Mouse (Mus musculus): ENCODE measurements at regions not wholly inside any gene's neighbourhood (a gene's known extent, or its start where the extent isn't known, plus 50 kb on each side); places are given as distances from the start of the nearest gene placed in this dataset.

DNA sequence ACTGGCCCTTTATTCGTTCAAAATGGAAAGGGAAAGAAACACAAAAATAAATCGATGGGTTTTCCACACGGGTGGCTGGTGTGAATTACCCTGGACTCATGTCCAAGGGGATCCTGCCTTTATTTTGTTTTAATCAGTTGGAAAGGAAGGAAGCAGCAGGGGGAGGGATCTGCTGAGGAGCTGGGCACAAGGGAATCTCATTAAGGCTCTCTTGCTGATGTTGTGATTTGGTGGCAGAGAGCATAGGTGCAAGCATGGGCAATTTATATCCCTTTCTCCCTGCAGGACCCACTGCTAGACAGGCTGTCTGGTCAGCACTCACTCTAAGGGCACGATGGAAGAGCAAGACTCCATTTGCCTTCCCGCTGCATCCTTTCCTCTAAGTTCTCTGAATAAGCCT, 469.2 kb downstream of the Epha7 start:
- no peaks in the 10 kb centered on the region for H3K9me3 ChIP-seq (replicated peaks)
- DNase-seq (no peak), ATAC-seq (ENCODE audit: low read depth) (no peak)
- H3K36me3 ChIP-seq, result no peaks in the 10 kb centered on the region
- no peak overlapping the region for H3K4me2 ChIP-seq
- H3K27ac ChIP-seq, result no peak overlapping the region
- 48% methylated on average over 5 of the region's 5 CpGs for WGBS (ENCODE audit: insufficient replicate concordance)
- no peaks in the 10 kb centered on the region for H3K27me3 ChIP-seq
- no peaks in the 10 kb centered on the region for H3K4me1 ChIP-seq (replicated peaks)
- no peak overlapping the region for H3K4me3 ChIP-seq (replicated peaks)
- no peak overlapping the region for H3K9ac ChIP-seq

DNA sequence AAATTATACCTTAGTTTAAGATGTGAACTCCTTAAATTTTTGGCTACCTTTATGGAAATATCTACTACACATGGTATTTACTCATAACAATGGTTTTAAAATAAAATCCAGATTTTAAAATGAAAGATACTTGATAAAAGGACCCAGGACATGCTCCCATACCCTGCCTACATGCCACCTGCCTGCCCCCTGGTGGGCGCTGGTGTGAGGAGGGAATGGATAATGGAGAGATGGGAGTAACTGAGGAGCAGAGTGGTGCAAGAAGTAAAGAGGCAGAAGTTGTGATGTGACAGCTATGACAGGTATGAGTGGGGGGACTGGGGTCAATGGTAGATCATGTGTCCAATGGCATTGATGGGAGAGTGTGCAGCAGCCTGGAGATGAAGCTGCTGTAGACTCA, 488.4 kb downstream of the Epha7 start:
- DNase-seq (no peak), ATAC-seq (ENCODE audit: low read depth) (no peak)
- Histone ChIP-seq H3K4me2 (no peak overlapping the region), H3K9ac (no peak overlapping the region), H3K4me1 (replicated peaks) (no peaks in the 10 kb centered on the region), H3K4me3 (replicated peaks) (no peak overlapping the region), H3K27ac (no peak overlapping the region), H3K9me3 (replicated peaks) (no peaks in the 10 kb centered on the region), H3K36me3 (no peaks in the 10 kb centered on the region), H3K27me3 (no peaks in the 10 kb centered on the region)
- WGBS (ENCODE audit: insufficient replicate concordance), result 18% methylated on average over 1 of the region's 1 CpGs

DNA sequence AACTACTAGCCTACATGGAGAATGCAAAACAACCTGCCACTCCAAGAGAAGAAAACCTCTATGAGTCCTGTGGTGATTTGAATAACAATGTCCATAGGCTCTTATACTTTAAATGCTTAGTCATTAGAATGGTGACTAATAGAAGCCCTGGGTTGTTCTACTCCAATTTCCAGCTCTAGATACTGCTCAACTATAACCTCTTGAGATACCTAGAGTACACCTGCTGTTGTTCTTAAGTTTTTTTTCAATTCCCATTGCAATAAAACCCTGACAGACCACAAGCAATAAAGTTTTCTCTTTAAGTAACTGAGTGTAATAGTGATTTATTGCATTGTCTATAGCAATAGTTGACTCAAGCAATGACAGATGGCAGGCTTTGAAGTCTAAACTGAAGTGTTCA, 491.0 kb downstream of the Epha7 start:
- DNase-seq, result no peak
- no peak overlapping the region for H3K9ac ChIP-seq
- H3K27ac ChIP-seq, result no peak overlapping the region
- H3K4me2 ChIP-seq, result no peak overlapping the region
- H3K36me3 ChIP-seq, result no peaks in the 10 kb centered on the region
- no peaks in the 10 kb centered on the region for H3K27me3 ChIP-seq
- H3K4me3 ChIP-seq (replicated peaks), result no peak overlapping the region
- no peaks in the 10 kb centered on the region for H3K9me3 ChIP-seq (replicated peaks)
- H3K4me1 ChIP-seq (replicated peaks), result no peaks in the 10 kb centered on the region
- no peak for ATAC-seq (ENCODE audit: low read depth)

DNA sequence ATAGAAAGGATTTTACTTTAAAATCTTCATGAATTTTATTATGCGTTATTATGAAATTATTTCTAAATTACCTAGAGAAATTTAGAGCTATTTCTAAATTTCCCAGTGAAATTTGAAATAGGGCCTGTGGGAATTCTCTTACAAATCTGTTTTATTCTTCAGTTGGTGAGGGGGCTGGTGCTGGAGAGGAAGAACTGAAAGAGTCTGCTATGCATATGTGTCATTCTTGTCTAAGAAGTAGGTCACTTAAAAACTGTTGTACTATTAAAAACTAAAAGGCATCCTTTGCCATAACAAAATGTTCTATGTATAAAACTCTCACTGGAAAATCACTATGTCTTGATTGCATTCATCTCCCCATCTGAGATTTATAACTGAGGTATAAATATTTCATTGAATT, 494.3 kb downstream of the Epha7 start:
- H3K27ac ChIP-seq, result no peak overlapping the region
- 77% methylated on average over 1 of the region's 1 CpGs for WGBS (ENCODE audit: insufficient replicate concordance)

DNA sequence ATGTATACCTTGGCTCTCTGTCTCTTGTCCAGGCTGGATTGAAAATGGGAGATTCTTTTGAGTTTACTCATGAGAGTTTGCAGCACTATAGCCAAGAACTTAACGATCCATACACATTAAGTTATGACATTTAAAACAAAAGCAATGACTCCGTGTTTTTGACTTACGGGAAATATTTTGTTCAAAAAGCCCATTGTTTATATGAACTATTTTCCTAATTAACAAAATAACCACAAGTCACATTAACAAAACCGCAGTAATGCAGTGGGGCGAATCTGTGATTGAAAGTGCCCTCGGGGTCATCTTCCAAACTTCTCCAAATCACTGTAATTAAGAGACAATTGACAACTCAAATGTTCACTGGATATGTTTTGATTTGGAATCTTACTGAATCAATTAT, 511.0 kb downstream of the Epha7 start:
- H3K27me3 ChIP-seq, result no peaks in the 10 kb centered on the region
- no peak overlapping the region for H3K4me3 ChIP-seq (replicated peaks)
- DNase-seq (no peak), ATAC-seq (ENCODE audit: low read depth) (no peak)
- no peaks in the 10 kb centered on the region for H3K36me3 ChIP-seq
- no peak overlapping the region for H3K27ac ChIP-seq
- H3K9ac ChIP-seq, result no peak overlapping the region
- H3K4me1 ChIP-seq (replicated peaks), result no peaks in the 10 kb centered on the region
- no peaks in the 10 kb centered on the region for H3K9me3 ChIP-seq (replicated peaks)
- H3K4me2 ChIP-seq, result no peak overlapping the region
- WGBS (ENCODE audit: insufficient replicate concordance), result 76% methylated on average over 6 of the region's 6 CpGs

More for the DNA sequence above, 494.3 kb downstream of the Epha7 start:
- no peak for ATAC-seq (ENCODE audit: low read depth)
- DNase-seq, result no peak
- H3K9me3 ChIP-seq (replicated peaks), result no peaks in the 10 kb centered on the region
- H3K36me3 ChIP-seq, result no peaks in the 10 kb centered on the region
- no peaks in the 10 kb centered on the region for H3K27me3 ChIP-seq
- no peaks in the 10 kb centered on the region for H3K4me1 ChIP-seq (replicated peaks)
- no peak overlapping the region for H3K9ac ChIP-seq
- H3K4me2 ChIP-seq, result no peak overlapping the region
- no peak overlapping the region for H3K4me3 ChIP-seq (replicated peaks)

DNA sequence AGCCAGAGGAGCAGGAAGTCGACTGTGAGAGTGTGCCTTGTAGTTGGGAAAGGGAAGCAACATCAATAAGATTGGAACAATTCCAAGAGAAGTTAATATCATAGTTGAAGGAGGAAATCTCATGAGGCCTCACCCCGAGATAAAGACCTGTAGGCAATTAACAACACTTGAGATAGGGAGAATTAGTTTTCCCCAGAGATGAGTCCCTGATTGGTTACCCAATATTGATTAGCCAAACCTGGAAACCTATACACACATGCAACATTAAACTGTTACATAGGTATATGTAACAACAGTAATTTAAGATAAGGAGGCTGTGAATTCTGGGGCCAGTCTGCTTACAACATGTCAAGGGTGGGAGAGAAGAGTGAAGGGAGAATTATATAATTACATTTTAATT, 516.2 kb downstream of the Epha7 start:
- H3K36me3 ChIP-seq, result no peaks in the 10 kb centered on the region
- H3K27me3 ChIP-seq, result no peaks in the 10 kb centered on the region
- H3K4me1 ChIP-seq (replicated peaks), result no peaks in the 10 kb centered on the region
- WGBS (ENCODE audit: insufficient replicate concordance), result 36% methylated on average over 2 of the region's 2 CpGs
- no peak overlapping the region for H3K9ac ChIP-seq
- no peak overlapping the region for H3K27ac ChIP-seq
- no peaks in the 10 kb centered on the region for H3K9me3 ChIP-seq (replicated peaks)
- no peak for ATAC-seq (ENCODE audit: low read depth)
- H3K4me2 ChIP-seq, result no peak overlapping the region
- DNase-seq, result no peak
- no peak overlapping the region for H3K4me3 ChIP-seq (replicated peaks)

DNA sequence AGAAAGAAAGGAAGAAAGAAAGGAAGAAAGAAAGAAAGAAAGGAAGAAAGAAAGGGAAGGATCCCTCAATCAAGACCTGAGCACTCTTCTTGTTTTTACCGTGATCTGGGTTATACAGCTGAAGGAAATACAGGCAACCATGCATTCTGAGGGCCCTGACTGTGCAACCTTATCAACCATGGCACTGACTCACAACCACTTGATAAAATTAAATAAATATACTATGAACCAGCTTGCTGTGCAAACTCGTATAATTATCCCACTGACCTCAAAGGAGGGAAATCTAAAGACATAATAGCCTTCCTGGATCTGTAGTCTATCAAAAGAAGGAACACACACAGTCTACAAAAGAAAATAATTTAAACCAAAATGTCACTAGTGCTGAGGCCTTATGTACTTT, 518.8 kb downstream of the Epha7 start:
- 57% methylated on average over 2 of the region's 2 CpGs for WGBS (ENCODE audit: insufficient replicate concordance)
- Histone ChIP-seq H3K27me3 (no peaks in the 10 kb centered on the region), H3K4me2 (no peak overlapping the region), H3K36me3 (no peaks in the 10 kb centered on the region), H3K4me3 (replicated peaks) (no peak overlapping the region), H3K9ac (no peak overlapping the region), H3K4me1 (replicated peaks) (no peaks in the 10 kb centered on the region), H3K9me3 (replicated peaks) (no peaks in the 10 kb centered on the region), H3K27ac (no peak overlapping the region)
- DNase-seq, result no peak
- no peak for ATAC-seq (ENCODE audit: low read depth)

DNA sequence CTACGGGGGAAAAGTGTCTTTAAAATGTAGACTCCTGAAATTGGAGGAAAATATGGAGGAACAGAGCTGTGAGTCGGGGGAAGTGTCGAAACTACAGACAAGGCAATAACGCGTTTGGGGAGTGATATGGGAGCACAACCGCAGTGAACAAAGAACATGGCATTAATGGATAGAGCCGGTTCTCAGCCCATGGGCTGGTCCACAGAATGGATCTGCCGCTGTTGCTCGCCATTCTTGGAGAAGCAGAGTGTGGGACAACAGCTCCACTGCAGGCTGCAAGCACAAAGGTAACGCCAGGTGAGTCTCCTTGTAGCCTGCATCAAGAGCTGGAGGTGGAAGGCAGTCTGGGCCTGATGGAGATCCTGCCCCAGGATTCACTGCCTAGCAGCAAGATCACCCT, 524.3 kb downstream of the Epha7 start:
- Histone ChIP-seq H3K4me3 (replicated peaks) (no peak overlapping the region), H3K36me3 (no peaks in the 10 kb centered on the region), H3K4me1 (replicated peaks) (no peaks in the 10 kb centered on the region), H3K27me3 (no peaks in the 10 kb centered on the region), H3K27ac (no peak overlapping the region), H3K9ac (no peak overlapping the region), H3K4me2 (no peak overlapping the region), H3K9me3 (replicated peaks) (no peaks in the 10 kb centered on the region)
- no peak for ATAC-seq (ENCODE audit: low read depth)
- DNase-seq, result no peak
- WGBS (ENCODE audit: insufficient replicate concordance), result 63% methylated on average over 10 of the region's 10 CpGs

DNA sequence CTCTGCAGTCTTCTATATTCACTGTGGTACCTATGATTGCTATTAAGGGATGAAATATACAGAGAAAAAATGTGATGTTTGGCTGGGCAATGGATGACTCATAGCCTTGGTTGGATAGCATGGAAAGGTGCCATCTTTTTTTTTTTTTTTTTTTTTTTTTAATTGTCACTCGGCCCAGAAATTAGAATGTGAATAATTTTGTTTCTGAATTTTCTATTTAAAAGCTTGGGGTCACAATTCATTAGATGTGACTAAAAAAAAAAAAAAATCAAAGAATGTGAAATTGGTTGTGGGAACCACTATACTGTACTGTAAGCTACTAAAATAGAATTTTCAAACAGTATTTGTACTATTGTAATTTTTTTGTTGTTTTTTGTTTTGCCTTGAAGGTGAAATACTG, 549.3 kb downstream of the Epha7 start:
- no peak overlapping the region for H3K9ac ChIP-seq
- H3K36me3 ChIP-seq, result no peaks in the 10 kb centered on the region
- ATAC-seq (ENCODE audit: low read depth) (no peak), DNase-seq (no peak)
- no peak overlapping the region for H3K27ac ChIP-seq
- H3K4me3 ChIP-seq (replicated peaks), result no peak overlapping the region
- no peaks in the 10 kb centered on the region for H3K4me1 ChIP-seq (replicated peaks)
- 0 out of 2 replicates have a peak, but pooled peaks cover 2% of the 10 kb centered on the region for H3K9me3 ChIP-seq (replicated peaks)
- H3K4me2 ChIP-seq, result no peak overlapping the region
- no peaks in the 10 kb centered on the region for H3K27me3 ChIP-seq
- 47% methylated on average over 1 of the region's 1 CpGs for WGBS (ENCODE audit: insufficient replicate concordance)

DNA sequence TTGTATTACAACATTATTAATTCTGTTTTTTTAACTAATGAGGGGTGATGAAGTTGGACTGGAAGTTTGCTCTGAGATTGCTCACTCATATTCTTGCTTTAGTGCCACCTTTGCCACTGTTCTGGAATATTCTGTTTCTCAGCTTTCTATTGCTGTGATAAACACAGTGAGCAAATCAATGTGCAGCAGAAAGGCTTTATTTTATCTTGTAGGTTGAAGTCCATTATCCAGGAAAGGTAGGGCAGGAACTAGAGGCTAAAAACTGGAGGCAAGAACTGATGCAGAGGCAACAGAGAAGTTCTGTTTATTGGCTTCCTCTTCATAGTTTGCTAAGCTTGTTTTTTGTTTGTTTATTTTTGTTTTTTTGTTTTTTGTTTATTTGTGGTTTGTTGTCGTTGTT, 576.4 kb downstream of the Epha7 start:
- Histone ChIP-seq H3K27me3 (no peaks in the 10 kb centered on the region), H3K9me3 (replicated peaks) (no peaks in the 10 kb centered on the region), H3K4me2 (no peak overlapping the region), H3K36me3 (no peaks in the 10 kb centered on the region), H3K9ac (no peak overlapping the region), H3K4me1 (replicated peaks) (no peaks in the 10 kb centered on the region), H3K4me3 (replicated peaks) (no peak overlapping the region), H3K27ac (no peak overlapping the region)
- 70% methylated on average over 1 of the region's 1 CpGs for WGBS (ENCODE audit: insufficient replicate concordance)
- DNase-seq (no peak), ATAC-seq (ENCODE audit: low read depth) (no peak)

DNA sequence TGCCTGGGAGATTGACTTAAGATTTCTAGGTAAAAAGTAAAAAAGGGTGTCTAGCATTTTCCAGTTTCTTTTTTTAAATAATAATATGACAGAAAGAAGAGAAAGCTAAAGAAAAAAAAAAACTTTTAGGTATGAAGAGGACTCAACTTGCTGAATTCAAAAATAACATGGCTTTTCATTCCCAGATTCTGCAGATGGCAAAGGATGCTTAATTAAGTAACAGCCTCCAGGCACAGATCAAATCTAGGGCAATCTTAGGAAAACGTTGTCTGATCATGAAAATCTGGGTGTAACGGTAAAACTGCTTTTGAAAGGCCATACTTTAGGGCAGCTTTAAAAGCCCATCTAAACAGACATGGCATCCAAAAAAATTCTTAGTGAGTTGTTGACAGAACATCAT, 577.4 kb downstream of the Epha7 start:
- DNase-seq (no peak), ATAC-seq (ENCODE audit: low read depth) (no peak)
- Histone ChIP-seq H3K27me3 (no peaks in the 10 kb centered on the region), H3K27ac (no peak overlapping the region), H3K9ac (no peak overlapping the region), H3K4me3 (replicated peaks) (no peak overlapping the region), H3K9me3 (replicated peaks) (no peaks in the 10 kb centered on the region), H3K4me2 (no peak overlapping the region), H3K36me3 (no peaks in the 10 kb centered on the region), H3K4me1 (replicated peaks) (no peaks in the 10 kb centered on the region)
- 56% methylated on average over 2 of the region's 2 CpGs for WGBS (ENCODE audit: insufficient replicate concordance)

DNA sequence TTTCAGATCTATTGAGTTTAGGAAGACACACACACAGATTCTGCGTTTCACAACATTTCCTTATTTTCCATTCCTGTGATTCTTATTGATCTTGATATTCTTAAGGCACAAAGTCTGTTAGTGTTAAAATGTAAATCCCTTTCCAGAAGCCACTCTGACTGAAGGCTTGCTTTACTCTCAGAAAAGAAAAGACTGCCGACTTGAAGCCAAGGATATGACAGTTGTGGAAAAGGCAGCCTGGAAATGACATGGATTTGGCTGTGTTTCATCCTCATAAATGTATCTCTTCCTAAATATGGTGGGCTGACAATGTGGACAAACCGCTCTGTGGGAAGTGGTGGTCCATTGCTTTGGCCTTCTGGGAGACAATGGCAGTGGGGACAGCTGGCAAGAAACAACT, 589.2 kb downstream of the Epha7 start:
- H3K4me2 ChIP-seq, result no peak overlapping the region
- no peaks in the 10 kb centered on the region for H3K36me3 ChIP-seq
- DNase-seq (no peak), ATAC-seq (ENCODE audit: low read depth) (no peak)
- no peaks in the 10 kb centered on the region for H3K4me1 ChIP-seq (replicated peaks)
- H3K9ac ChIP-seq, result no peak overlapping the region
- H3K4me3 ChIP-seq (replicated peaks), result no peak overlapping the region
- H3K27me3 ChIP-seq, result no peaks in the 10 kb centered on the region
- WGBS (ENCODE audit: insufficient replicate concordance), result 67% methylated on average over 3 of the region's 3 CpGs
- H3K27ac ChIP-seq, result no peak overlapping the region
- no peaks in the 10 kb centered on the region for H3K9me3 ChIP-seq (replicated peaks)

DNA sequence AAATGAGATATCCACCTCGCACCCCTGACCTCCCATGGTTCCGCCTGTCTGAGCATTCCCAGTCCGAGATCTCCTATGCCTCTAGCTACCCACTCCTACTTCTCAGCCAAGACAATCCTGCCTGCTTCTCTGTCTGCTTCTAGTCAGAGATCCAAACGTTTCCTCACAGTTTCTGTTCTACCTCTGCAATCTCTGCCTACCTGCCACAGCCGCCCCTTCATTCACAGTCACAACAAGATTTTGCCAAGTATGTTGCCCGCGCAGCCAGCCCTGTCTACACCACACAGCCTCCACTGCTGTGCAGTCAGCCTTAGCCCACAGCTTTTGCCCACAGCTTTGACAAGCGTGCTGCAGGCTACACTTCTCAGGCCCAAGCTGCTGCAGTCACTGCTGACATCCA, 601.7 kb downstream of the Epha7 start:
- ATAC-seq (ENCODE audit: low read depth), result no peak
- Histone ChIP-seq H3K36me3 (no peaks in the 10 kb centered on the region), H3K9ac (no peak overlapping the region), H3K4me2 (no peak overlapping the region), H3K27ac (no peak overlapping the region), H3K9me3 (replicated peaks) (no peaks in the 10 kb centered on the region), H3K27me3 (no peaks in the 10 kb centered on the region), H3K4me3 (replicated peaks) (no peak overlapping the region), H3K4me1 (replicated peaks) (no peaks in the 10 kb centered on the region)
- no peak for DNase-seq
- 72% methylated on average over 8 of the region's 8 CpGs for WGBS (ENCODE audit: insufficient replicate concordance)
